Mouse (Mus musculus) ZHBTc4 (cell line): ENCODE data around the gene Bach2.

Experiments
- DNase-seq: peaks from one replicate; pipeline ENCODE4 v3.0.0-alpha.2; 2011; ENCODE audit warnings: low read depth, low spot score

Bach2 gene

DNA sequence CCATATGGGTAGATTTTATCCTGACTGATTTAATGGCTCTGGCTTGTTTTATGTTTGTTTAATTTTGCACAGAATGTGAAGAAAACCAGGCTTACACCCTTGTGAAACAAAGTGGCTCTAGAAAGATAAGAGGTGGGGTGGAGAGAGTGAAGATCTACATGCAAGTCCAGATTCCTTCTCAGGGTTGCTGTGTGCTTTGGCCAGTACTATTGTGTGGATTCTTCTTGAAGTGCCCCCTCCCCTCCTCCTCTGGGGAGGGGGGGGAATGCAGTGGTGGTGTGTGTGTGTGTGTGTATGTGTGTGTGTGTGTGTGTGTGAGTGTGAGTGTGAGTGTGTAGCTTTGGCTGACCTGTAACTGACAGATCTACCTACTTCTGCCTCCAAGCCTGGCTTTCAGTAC is 383.0 kb downstream of the Bach2 start:
- DNase-seq: no peak
